17 mouse cellular contexts compared by ENCODE assay signal in genomic region chr16:52159958-52160504, GRCm38 (mm10).
"Had no signal": no experiment of that assay in that cellular context is flagged by ENCODE, and none has a peak within 500 bp of the region (broad histone marks: within the 10 kb centered on the region; RNA-seq: fewer than 3 reads in every experiment).

No protein-coding gene starts in this region.

- H3K36me3 ChIP-seq: midbrain, embryonic 15.5 days had no signal

- H3K27ac ChIP-seq: lung, embryonic 15.5 days; macrophage; midbrain, embryonic 15.5 days; neural tube, embryonic 12.5 days had no signal

- H3K27me3 ChIP-seq: lung, embryonic 15.5 days; megakaryocyte, embryonic 14.5 days; midbrain, embryonic 13.5 days; midbrain, embryonic 15.5 days; neural tube, embryonic 12.5 days had no signal

- H3K9ac ChIP-seq: lung, embryonic 15.5 days; midbrain, embryonic 13.5 days; midbrain, embryonic 15.5 days; neural tube, embryonic 12.5 days had no signal

- H3K4me2 ChIP-seq: lung, embryonic 15.5 days; midbrain, embryonic 11.5 days; midbrain, embryonic 13.5 days; midbrain, embryonic 15.5 days; neural tube, embryonic 12.5 days had no signal

- DNase-seq: lung, adult 2 months; lung, postnatal 14 days; lung, postnatal 36 days; right cerebral cortex, postnatal 25 days; right cerebral cortex, postnatal 4 days; spleen, adult 18-20 months; thymus, adult 18-20 months; thymus, postnatal 14 days; thymus, postnatal 36 days had no signal

- ATAC-seq: lung, postnatal 0 days; midbrain, embryonic 13.5 days; midbrain, embryonic 15.5 days had no signal

- H3K9me3 ChIP-seq: lung, embryonic 15.5 days; megakaryocyte, embryonic 14.5 days; midbrain, embryonic 13.5 days; midbrain, embryonic 15.5 days; neural tube, embryonic 12.5 days had no signal

- H3K4me1 ChIP-seq: lung, embryonic 15.5 days; megakaryocyte, embryonic 14.5 days; midbrain, embryonic 15.5 days; neural tube, embryonic 12.5 days had no signal

- H3K4me3 ChIP-seq: lung, embryonic 15.5 days; megakaryocyte, embryonic 14.5 days; midbrain, embryonic 13.5 days; midbrain, embryonic 15.5 days; neural tube, embryonic 12.5 days had no signal
